Mouse (Mus musculus): ENCODE measurements around the gene Tmem234. TPM values are rescaled to one million over a fixed set of nuclear protein-coding genes. Genes with fewer than 3 reads are reported as not detected.

The Tmem234 gene
- total RNA-seq, 2 experiments from 2014 or later: 61.7 to 63.5 TPM

GRCm38 (mm10) chr4:129654770-129655169 lies 54.3 kb downstream of the Tmem234 start:
- no peak for DNase-seq
- intact Hi-C loops (cut with DNase I): no loop called here

DNA sequence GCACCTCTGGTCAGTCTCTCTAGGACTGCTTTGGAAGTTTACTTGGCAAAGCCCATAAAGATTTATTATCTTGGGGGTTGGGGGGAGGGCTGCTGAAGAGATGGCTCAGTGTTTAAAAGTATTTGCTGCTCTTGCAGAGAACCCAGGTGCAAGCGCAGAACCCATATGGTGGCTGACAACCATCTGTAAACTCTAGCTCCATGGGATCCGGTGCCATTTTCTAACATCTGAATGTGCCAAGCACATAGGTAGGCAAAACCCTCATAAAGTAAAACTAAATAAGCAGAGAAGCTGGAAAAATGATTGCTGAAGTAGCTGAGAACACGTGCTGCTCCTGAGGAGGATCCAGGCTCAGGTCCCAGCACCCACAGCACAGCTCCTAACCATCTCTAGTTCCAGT lies 61.1 kb downstream of the Tmem234 start:
- intact Hi-C loops (cut with DNase I): no loop called here
- DNase-seq: no peak

DNA sequence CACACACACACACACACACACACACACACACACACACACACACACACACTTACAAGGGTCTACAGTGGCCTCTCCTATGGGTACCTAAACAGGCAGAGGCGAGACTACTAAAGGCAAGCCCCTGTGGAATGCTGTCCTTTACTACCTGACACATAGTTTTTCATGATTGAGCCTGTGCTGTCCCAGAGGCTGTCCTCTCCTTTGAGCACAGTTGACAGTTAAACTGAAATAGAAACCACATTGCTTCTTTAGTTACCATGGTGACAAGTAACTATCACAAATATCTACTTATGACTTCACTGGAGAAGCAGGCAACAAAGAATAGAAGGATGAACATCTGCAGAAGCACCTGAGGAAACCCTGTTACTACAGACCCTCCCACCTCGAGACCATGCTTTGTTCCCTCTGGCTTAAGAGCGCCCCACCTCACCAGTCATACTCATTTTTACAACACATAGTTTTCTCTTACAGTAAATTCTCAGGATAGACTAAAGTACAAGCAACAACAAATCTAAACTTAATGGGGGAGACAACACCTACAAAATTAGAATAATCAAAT lies 61.9 kb downstream of the Tmem234 start:
- intact Hi-C loops (cut with DNase I): no loop called here
- no peak for DNase-seq

- peak; percentile 63 to 73 for DNase-seq
- intact Hi-C loops (cut with DNase I): no loop called here
Measured at GRCm38 (mm10) chr4:129671491-129672082, 71.1 kb downstream of the Tmem234 start.

- intact Hi-C loops (cut with DNase I): no loop called here
Measured at GRCm38 (mm10) chr4:129672083-129672877, 71.8 kb downstream of the Tmem234 start, which contains the start of gene Kpna6. TSS of gene Kpna6 (minus strand) at chr4:129672767.

DNA sequence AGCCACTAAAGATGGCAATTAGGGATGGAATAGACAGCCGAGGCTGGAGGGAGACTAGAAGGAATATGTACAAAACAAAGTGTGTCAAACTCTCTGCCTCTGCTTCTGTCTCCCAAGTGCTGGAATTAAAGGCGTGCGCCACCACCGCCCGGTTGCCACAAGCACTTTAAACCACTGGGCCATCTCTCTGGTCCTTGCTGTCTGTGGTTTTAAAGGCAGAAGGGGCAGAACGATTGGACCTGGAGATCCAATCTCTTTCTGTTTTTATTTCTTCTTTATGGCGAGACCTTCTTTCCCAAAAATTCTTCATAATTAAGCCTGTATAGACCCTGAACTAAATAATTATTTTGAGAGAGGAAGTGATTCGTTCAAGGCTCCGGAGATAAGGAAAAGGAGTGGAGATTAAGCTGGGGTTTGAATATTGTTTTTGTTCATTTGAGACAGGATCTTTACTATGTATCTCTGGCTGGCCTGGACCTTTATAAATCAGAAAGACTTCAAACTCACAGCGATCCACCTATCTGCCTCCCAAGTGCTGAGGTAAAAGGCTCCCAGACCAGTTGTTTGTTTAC lies 72.5 kb downstream of the Tmem234 start:
- DNase-seq: peak in 1 of 2 experiments; percentile 15
- intact Hi-C loops (cut with DNase I): loop anchor here (1.0 kb wide), 1 partner anchor 23 kb away; the partner anchor contains the start of gene Tmem39b

More at GRCm38 (mm10) chr4:129672083-129672877, 71.8 kb downstream of the Tmem234 start, which contains the start of gene Kpna6:
- peak; percentile 95 to 96 for DNase-seq

Small RNAs within 50 kb of the gene (microRNA-seq; reads per million reads assigned to microRNA genes)
- gene Mir8119: 0 reads per million in 2 experiments

Other genes starting within 250 kb of the Tmem234 start
- 1 to 10 TPM; 5.9 to 7.1 TPM for gene Zbtb8a, start 222.6 kb upstream of the Tmem234 start, total RNA-seq (2021)
- gene Zbtb8b, start 159.8 kb upstream of the Tmem234 start, total RNA-seq (2021): under 1 TPM; 0.29 to 0.52 TPM
- gene Bsdc1, start 139.1 kb upstream of the Tmem234 start, total RNA-seq (2021): 10 to 100 TPM; 35.9 to 38.2 TPM
- not detected for gene Tssk3, start 109.6 kb upstream of the Tmem234 start, total RNA-seq (2021)
- not detected for gene Fam229a, start 109.5 kb upstream of the Tmem234 start, total RNA-seq (2021)
- 10 to 100 TPM; 42.3 to 63.4 TPM for gene Marcksl1, start 87.1 kb upstream of the Tmem234 start, total RNA-seq (2021)
- 10 to 100 TPM; 35.1 to 38.1 TPM for gene Hdac1, start 58.0 kb upstream of the Tmem234 start, total RNA-seq (2021)
- 1 to 10 TPM; 2.1 to 3.9 TPM for gene Lck, start 27.0 kb upstream of the Tmem234 start, total RNA-seq (2021)
- gene Fam167b, start 22.1 kb upstream of the Tmem234 start, total RNA-seq (2021): 1 to 10 TPM; 1.7 to 1.9 TPM
- gene Eif3i, start within 50 bp of the Tmem234 start, total RNA-seq (2021): 100 to 1,000 TPM; 143 to 144 TPM
- under 1 TPM; 0.52 to 0.84 TPM for gene Dcdc2b, start 13.6 kb downstream of the Tmem234 start, total RNA-seq (2021)
- gene Iqcc, start 18.4 kb downstream of the Tmem234 start, total RNA-seq (2021): 10 to 100 TPM; 13.1 to 18.2 TPM
- gene Ccdc28b, start 23.3 kb downstream of the Tmem234 start, total RNA-seq (2021): 10 to 100 TPM; 35.0 to 41.0 TPM
- 10 to 100 TPM; 34.1 to 39.7 TPM for gene Txlna, start 40.4 kb downstream of the Tmem234 start, total RNA-seq (2021)
- 10 to 100 TPM; 73.5 to 75.9 TPM for gene Kpna6, start 72.1 kb downstream of the Tmem234 start, total RNA-seq (2021)
- 1 to 10 TPM; 4.6 to 6.2 TPM for gene Tmem39b, start 96.2 kb downstream of the Tmem234 start, total RNA-seq (2021)
- gene Khdrbs1, start 141.6 kb downstream of the Tmem234 start, total RNA-seq (2021): 10 to 100 TPM; 67.8 to 76.8 TPM
- gene Ptp4a2, start 210.6 kb downstream of the Tmem234 start, total RNA-seq (2021): 100 to 1,000 TPM; 243 to 271 TPM

Measured in heart, postnatal 10 days (tissue).